Mouse (Mus musculus) lung, postnatal 0 days (tissue): ENCODE data around the gene Gaa.

Experiments
- CTCF ChIP-seq: IDR thresholded peaks from 2 replicates; pipeline ENCODE4 v1.5.1; 2016; ENCODE audit warnings: antibody characterized with exemption, mild to moderate bottlenecking
- EP300 ChIP-seq: IDR thresholded peaks from 2 replicates; pipeline ENCODE4 v1.6.1; 2016; ENCODE audit warnings: antibody characterized with exemption, mild to moderate bottlenecking, control low read depth

DNA sequence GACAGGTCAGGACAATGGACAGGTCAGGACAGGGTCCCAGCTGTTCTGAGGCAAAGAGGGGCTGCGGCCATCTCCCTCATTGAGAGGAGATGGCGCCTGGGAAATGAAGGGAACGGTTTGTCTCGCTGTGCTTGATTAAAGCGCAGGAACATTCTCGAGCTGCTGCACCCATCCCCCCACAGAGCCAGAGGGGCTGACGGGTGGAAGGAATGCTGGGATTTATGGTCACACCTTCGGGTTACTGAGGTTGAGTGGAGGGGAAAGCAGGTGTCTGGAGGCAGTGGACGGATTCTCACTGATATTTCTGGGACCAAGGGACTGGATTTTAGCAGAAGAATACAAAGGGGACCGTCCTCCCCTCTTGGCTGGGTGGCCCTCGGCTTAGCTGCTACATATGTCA lies 40.2 kb downstream of the Gaa start:
- TF ChIP-seq CTCF (no peak), EP300 (no peak)
